Mouse (Mus musculus) yolk sac, embryonic 10.5 days (tissue): ENCODE results near the gene Top1.

ENCODE experiments used
- DNase-seq: peaks from one replicate; pipeline ENCODE4 v3.0.0-alpha.2; 2017; ENCODE audit warnings: low spot score

The Top1 gene

GRCm38 (mm10) chr2:160722714-160723113 is 77.0 kb downstream of the Top1 start:
- DNase-seq: no peak

GRCm38 (mm10) chr2:160723613-160724375 is 78.1 kb downstream of the Top1 start:
- no peak for DNase-seq

GRCm38 (mm10) chr2:160724536-160724935 is 78.8 kb downstream of the Top1 start:
- no peak for DNase-seq

- no peak for DNase-seq
These were observed 80.5 kb downstream of the Top1 start for GRCm38 (mm10) chr2:160725877-160726864.

- DNase-seq: no peak
These were observed 83.3 kb downstream of the Top1 start for GRCm38 (mm10) chr2:160728972-160729371.

GRCm38 (mm10) chr2:160729436-160729835 is 83.7 kb downstream of the Top1 start:
- DNase-seq: no peak

- peak; percentile 41 for DNase-seq
These were observed 84.4 kb downstream of the Top1 start for GRCm38 (mm10) chr2:160729851-160730796.

GRCm38 (mm10) chr2:160730797-160731116 is 85.1 kb downstream of the Top1 start:
- no peak for DNase-seq

GRCm38 (mm10) chr2:160731117-160731838 is 85.6 kb downstream of the Top1 start, which contains the start of gene Plcg1:
TSS of gene Plcg1 (plus strand) at chr2:160731300.
- DNase-seq: peak; percentile 94

- DNase-seq: peak; percentile 80
These were observed 86.2 kb downstream of the Top1 start for GRCm38 (mm10) chr2:160731839-160732261.

- no peak for DNase-seq
These were observed 86.8 kb downstream of the Top1 start for GRCm38 (mm10) chr2:160732420-160732995.

GRCm38 (mm10) chr2:160733131-160733531 is 87.4 kb downstream of the Top1 start:
- no peak for DNase-seq

- DNase-seq: no peak
These were observed 88.6 kb downstream of the Top1 start for GRCm38 (mm10) chr2:160734331-160734730.

GRCm38 (mm10) chr2:160735706-160736310 is 90.1 kb downstream of the Top1 start:
- no peak for DNase-seq

GRCm38 (mm10) chr2:160736466-160736865 is 90.8 kb downstream of the Top1 start:
- DNase-seq: no peak

- DNase-seq: no peak
These were observed 92.7 kb downstream of the Top1 start for GRCm38 (mm10) chr2:160738354-160738753.

GRCm38 (mm10) chr2:160739647-160740356 is 94.1 kb downstream of the Top1 start:
- peak; percentile 78 for DNase-seq

- DNase-seq: no peak
These were observed 95.0 kb downstream of the Top1 start for GRCm38 (mm10) chr2:160740521-160741156.

GRCm38 (mm10) chr2:160741580-160741979 is 95.9 kb downstream of the Top1 start:
- DNase-seq: no peak
